Mouse (Mus musculus): ENCODE data around the gene Ryr2.

DNA sequence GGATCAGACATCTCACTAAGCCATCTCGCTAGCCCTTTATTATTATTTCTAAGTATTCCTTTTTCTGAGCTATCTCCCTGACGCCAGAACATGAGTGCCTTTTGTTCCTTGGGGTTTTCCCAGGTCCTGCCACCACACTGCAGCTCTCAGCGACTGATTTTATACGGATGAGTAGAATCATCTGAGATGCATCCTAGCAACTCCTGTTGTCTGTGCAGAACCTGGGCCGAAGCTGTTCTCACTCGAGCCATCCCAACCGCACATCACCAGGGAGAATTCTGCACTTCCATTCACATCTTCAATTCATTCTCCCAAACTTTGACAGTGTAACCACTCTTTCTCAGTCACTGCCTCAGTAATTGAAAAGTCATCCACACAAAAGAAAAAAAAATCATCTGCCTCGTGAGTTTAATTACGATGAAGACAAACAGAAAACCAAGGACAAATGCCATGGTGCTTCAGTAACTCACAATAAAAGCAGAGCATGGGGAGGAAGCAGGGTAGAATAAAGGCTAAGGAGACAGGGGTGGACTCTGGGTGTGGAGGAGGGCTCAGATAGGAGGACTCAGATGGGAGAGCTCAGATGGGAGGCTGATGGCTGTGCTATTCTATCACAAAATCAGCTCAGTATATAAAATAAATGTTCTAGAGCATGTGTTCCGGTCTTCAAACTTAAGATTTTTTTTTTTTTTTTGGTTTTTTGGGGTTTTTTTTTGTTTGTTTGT, 226.1 kb downstream of the Ryr2 start:
- TF ChIP-seq CTCF (IDR thresholded peaks at IDR 0.05; ENCODE audit: low read depth) = no peak
- TF ChIP-seq EP300 (IDR thresholded peaks at IDR 0.05; ENCODE audit: low read depth) = no peak

Measured in liver, embryonic 14.5 days (tissue).